Mouse (Mus musculus) layer of hippocampus, postnatal 14 days (tissue): ENCODE measurements at regions not wholly inside any gene's neighbourhood (a gene's known extent, or its start where the extent isn't known, plus 50 kb on each side); places are given as distances from the start of the nearest gene placed in this dataset.

Experiments
- DNase-seq, 2 experiments: peaks; one replicate each; pipeline ENCODE4 v3.0.0; 2021 to 2022; ENCODE audit warnings: low spot score in 2 of 2, mixed read lengths in 1 of 2

GRCm38 (mm10) chr7:95688151-95689146 is 482.6 kb upstream of the Tenm4 start:
- DNase-seq: no peak

GRCm38 (mm10) chr7:95689161-95689833 is 481.7 kb upstream of the Tenm4 start:
- no peak for DNase-seq

GRCm38 (mm10) chr7:95699506-95699905 is 471.5 kb upstream of the Tenm4 start:
- peak in 1 of 2 experiments; percentile 22 for DNase-seq

GRCm38 (mm10) chr7:95710088-95710487 is 461.0 kb upstream of the Tenm4 start:
- DNase-seq: no peak

- DNase-seq: no peak
Observed at GRCm38 (mm10) chr7:95720083-95720482, 451.0 kb upstream of the Tenm4 start.

- DNase-seq: peak in 1 of 2 experiments; percentile 31
Observed at GRCm38 (mm10) chr7:95725716-95726487, 445.1 kb upstream of the Tenm4 start.

GRCm38 (mm10) chr7:95733807-95734206 is 437.2 kb upstream of the Tenm4 start:
- DNase-seq: no peak

- no peak for DNase-seq
Observed at GRCm38 (mm10) chr7:95734587-95734986, 436.5 kb upstream of the Tenm4 start.

GRCm38 (mm10) chr7:95736716-95737115 is 434.3 kb upstream of the Tenm4 start:
- no peak for DNase-seq

- DNase-seq: no peak
Observed at GRCm38 (mm10) chr7:95738725-95739245, 432.3 kb upstream of the Tenm4 start.

- no peak for DNase-seq
Observed at GRCm38 (mm10) chr7:95739779-95740178, 431.3 kb upstream of the Tenm4 start.

- DNase-seq: no peak
Observed at GRCm38 (mm10) chr7:95758375-95758774, 412.7 kb upstream of the Tenm4 start.

GRCm38 (mm10) chr7:95760945-95761661 is 409.9 kb upstream of the Tenm4 start:
- peak in 1 of 2 experiments; percentile 4 for DNase-seq

GRCm38 (mm10) chr7:95766356-95767150 is 404.5 kb upstream of the Tenm4 start:
- DNase-seq: peak in 1 of 2 experiments; percentile 28

- DNase-seq: no peak
Observed at GRCm38 (mm10) chr7:95784523-95784922, 386.5 kb upstream of the Tenm4 start.

- DNase-seq: no peak
Observed at GRCm38 (mm10) chr7:95787543-95787942, 383.5 kb upstream of the Tenm4 start.

GRCm38 (mm10) chr7:95787951-95788350 is 383.1 kb upstream of the Tenm4 start:
- DNase-seq: no peak

- DNase-seq: no peak
Observed at GRCm38 (mm10) chr7:95789424-95789823, 381.6 kb upstream of the Tenm4 start.

- DNase-seq: no peak
Observed at GRCm38 (mm10) chr7:95799022-95799421, 372.0 kb upstream of the Tenm4 start.

GRCm38 (mm10) chr7:95809626-95810025 is 361.4 kb upstream of the Tenm4 start:
- no peak for DNase-seq
